Mouse (Mus musculus): ENCODE measurements around the gene Map4k2. TPM values are rescaled to one million over a fixed set of nuclear protein-coding genes. Genes with fewer than 3 reads are reported as not detected.

Map4k2 gene
- total RNA-seq (2021), result 10 to 100 TPM; 72.1 to 80.9 TPM

DNA sequence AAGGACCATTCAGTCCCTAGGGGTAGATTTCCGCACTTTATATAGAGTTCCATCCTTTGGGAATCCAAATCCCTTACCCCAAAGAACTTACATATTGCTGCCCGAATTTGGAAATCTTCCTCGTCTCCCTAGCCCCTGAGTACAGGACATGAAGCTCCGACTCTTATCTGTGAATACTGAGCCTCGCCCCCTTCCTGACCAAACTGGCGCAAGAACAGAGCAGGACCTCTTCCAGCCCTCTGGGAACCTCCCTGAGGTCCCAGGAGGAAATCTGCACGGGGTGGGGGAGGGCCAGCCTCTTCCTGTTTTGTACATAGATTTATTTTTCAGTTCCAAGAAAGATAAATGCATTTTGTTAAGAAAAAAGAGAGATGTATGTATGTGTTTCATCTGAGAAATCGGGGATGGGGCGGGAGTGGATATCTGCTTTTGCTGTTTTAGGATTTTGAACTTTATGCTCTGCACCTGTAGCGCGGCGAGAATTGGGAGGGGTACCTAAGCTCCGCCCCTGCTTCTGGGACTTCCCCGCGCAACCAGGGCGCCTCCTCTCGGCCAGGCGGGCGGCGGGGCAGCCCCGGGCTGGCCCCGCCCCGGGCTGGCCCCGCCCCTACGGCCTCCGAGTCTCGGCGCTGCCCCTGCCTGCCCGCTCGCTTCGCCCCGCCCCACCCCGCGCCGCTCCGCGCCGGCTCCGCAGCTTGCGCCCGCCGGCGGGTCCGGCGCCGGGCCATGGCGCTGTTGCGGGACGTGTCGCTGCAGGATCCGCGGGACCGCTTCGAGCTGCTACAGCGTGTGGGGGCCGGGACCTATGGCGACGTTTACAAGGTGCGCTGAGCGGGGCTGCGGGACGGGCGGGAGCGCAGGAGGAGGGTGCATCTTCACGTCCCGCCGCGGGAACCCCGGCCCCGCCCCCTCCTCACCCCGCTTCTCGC, at the start of gene Map4k2:
Map4k2 (plus strand) TSS at position 612 of the 929 bp plus-strand sequence.
- peak in 1 of 2 experiments; percentile 92 for DNase-seq (ENCODE audit: extremely low spot score in 1 of 2, low spot score in 2 of 2)
- intact Hi-C loops (cut with DNase I), result no loop called here

DNA sequence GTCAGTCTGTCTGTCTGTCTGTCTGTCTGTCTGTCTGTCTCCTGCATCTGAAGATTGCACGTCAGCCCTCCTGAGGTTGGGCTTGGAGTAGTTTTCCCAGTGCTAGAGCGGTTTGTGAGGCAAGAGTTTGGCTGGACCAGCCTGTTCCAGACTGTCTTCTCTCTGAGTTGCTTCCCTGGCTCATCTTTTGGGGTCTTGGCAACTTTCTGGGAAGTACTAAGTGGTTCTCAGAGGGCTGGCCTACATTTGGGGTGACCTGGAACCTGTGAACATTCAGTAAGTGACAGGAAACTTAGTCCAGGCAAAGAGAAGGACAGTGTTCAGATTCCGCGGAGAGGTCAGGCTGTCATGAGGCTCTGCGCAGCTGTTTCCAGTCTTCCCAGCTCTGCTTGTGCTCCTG, 48.7 kb upstream of the Map4k2 start:
- intact Hi-C loops (cut with DNase I), result no loop called here
- DNase-seq (ENCODE audit: extremely low spot score in 1 of 2, low spot score in 2 of 2), result no peak

DNA sequence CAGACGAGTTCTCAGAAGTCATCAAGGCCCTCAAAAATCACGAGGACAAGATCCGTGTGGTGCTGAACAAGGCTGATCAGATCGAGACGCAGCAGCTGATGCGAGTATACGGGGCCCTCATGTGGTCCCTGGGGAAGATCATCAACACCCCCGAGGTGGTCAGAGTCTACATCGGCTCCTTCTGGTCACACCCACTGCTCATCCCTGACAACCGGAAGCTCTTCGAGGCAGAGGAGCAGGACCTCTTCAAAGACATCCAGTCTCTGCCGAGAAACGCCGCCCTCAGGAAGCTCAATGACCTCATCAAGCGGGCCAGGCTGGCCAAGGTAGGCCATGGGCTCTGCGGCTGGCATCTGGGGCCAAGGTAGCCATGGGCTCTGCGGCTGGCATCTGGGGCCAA, 46.6 kb upstream of the Map4k2 start:
- DNase-seq (ENCODE audit: extremely low spot score in 1 of 2, low spot score in 2 of 2), result no peak
- intact Hi-C loops (cut with DNase I), result no loop called here

DNA sequence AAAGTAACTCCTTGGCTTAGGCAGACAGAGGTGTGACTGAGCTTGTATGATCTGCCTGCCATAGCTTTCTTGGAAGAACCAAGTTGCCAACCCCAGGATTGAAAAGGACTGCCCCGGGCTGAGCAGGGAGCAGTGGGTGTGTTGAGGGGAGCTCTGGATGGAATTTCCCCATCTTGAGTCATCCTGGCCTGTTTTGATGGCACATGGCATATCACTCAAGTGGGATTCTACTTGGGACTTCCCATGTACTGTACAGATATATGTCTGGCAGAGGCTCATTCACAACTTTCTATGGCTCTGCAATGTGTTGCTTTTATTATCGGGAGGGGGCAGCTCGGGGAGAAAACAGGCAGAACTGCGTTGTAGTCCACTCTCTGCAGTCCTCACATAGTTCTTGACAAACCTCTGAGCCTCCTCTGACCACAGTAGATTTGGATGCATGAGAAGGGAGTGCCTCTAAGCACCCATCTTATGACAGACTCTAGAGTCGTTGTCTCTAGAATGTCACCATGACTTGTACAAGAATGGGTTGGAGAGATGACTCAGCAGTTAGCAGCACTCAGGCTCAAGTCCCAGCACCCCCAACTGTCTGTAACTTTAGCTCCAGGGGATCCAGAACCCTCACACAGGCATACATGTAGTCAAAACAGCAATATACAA, 44.3 kb upstream of the Map4k2 start:
- intact Hi-C loops (cut with DNase I), result no loop called here
- DNase-seq (ENCODE audit: extremely low spot score in 1 of 2, low spot score in 2 of 2), result no peak

DNA sequence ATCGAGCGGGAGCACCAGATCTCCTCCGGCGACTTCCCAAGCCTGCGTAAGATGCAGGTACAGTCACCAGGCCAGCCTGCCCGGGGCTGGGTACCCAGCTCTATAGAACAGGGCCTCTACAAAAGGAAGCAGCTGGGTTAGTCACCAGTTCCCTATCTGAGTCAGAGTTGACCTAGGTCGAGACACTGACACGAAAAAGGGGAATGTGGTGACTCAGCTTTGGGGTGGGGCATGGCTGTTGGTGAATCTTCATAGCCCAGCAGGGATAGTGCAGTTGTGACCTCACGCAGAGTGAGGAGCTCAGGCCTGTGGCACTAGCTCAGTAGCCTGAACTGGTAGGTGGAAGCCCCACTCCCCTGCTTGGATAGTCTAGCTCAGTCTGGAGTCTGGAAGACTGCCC, 43.3 kb upstream of the Map4k2 start:
- DNase-seq (ENCODE audit: extremely low spot score in 1 of 2, low spot score in 2 of 2), result no peak
- intact Hi-C loops (cut with DNase I), result no loop called here

DNA sequence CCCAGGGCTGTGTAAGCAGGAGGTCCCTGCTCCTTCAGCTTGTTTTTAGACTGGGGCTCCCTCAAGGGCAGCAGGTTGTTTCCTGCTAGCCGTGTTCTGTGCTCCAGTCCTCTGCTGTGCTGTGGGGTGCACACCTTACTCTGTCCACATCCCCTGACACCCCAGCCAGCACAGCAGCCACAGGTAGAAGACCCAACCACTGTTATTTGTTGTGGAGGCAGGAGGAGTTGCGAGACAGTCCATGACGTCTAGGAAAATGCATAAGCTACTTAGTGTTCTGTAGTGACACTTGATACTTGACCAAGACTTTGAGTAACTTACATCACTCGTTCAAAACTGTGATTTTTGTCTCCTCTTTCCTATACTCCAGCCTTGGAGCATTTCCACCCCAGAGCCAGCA, 41.9 kb upstream of the Map4k2 start:
- DNase-seq (ENCODE audit: extremely low spot score in 1 of 2, low spot score in 2 of 2), result no peak
- intact Hi-C loops (cut with DNase I), result no loop called here

DNA sequence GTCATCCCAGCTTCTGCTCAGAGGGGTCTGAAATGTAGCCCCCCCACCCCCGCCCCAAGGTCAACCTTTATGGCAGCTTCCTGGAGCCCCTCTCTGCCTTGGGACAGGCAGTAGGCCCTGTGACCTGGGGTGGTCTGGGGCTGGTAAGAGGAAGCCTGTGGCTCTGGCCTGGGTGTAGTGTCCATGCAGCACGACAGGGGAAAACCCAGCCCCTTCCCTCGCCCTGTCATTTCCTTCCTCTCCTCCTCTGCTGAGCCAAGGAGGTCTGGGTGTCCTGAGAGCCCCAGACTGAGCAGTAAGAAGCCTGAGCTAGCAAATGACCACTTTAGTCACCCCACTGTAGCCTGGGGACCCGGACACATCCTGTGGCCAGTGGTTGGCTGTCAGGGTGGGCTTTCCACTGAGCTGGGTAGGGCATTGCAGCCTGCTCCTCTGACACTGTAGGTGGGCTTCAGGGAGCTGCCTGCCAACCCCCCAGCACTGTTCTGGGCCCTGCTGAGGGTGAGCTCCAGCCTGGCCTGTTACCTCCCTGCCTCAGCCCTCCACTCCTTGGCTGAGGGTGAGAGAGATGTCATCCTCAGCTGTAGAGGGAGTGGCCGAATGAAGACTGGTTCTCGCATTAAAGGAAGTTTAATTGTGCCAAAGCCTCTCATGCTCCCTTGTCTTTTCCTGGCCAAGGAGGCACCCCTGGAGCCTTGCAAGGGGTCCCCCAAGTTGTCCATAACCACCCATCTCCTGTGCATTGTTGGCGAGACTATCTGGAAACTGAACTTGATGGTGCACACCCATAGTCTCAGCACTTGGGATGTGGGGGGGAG, 41.3 kb upstream of the Map4k2 start:
- no peak for DNase-seq (ENCODE audit: extremely low spot score in 1 of 2, low spot score in 2 of 2)
- intact Hi-C loops (cut with DNase I), result no loop called here

DNA sequence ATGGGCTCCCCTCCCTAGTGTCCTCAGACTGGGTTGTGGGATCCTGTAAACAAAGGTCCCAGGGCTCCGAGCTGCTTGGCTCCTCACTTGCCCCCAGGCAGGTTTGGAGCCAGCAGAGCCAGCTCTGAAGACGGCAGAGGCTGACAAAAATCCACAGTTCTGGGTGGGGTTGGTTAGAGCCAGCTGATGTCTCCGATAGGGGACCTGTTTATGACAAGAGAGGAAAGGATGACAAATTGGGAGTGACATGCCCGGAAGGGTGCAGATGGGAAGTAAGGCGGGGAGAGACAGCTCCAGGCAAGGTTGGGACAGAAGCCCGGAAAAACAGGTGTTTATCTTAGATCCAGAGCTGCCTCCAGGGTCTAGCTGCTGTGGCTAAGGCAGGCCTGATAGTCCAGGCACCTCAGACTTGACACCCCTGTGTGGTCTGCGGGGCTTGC, 40.5 kb upstream of the Map4k2 start:
- DNase-seq (ENCODE audit: extremely low spot score in 1 of 2, low spot score in 2 of 2), result no peak
- intact Hi-C loops (cut with DNase I), result no loop called here

DNA sequence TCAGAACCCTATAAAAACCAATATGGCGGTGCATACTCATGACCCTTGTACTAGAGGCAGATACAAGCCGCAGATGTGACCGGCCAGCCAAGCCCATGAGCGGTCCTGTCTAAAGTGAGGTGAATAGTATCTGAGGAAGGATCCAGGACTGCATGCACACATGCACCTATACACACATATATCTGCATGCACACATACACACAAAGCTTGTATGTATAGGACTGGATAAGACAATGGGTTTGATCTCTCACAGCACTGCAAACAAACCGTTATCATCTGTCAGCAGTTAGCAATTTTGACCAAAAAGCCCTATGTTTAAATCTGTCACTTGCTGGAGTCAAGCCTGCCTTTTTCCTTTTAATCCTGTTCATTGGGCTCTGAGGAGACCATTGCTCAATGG, 38.8 kb upstream of the Map4k2 start:
- intact Hi-C loops (cut with DNase I), result no loop called here

DNA sequence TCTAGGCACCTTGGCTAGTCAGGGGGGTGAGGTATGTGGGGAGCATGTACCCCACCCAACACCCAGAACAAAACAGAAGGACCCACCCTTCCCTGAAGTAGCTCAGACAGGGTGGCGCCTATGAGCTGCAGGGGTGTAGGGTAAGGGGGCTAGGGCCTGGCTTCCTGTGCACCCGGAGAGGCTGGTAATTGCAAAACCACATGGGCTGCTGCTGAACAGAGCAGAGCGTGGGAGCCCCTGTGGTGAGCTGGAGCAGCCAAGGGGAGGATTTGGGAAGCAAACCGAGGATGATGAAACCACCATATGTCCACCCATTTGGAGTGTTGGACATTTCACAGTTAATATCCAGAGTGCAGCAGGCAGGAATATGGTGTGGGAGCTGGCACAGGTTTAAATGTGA, 38.4 kb upstream of the Map4k2 start:
- DNase-seq (ENCODE audit: extremely low spot score in 1 of 2, low spot score in 2 of 2), result no peak
- intact Hi-C loops (cut with DNase I), result no loop called here

More for the DNA sequence above, 38.8 kb upstream of the Map4k2 start:
- no peak for DNase-seq (ENCODE audit: extremely low spot score in 1 of 2, low spot score in 2 of 2)

DNA sequence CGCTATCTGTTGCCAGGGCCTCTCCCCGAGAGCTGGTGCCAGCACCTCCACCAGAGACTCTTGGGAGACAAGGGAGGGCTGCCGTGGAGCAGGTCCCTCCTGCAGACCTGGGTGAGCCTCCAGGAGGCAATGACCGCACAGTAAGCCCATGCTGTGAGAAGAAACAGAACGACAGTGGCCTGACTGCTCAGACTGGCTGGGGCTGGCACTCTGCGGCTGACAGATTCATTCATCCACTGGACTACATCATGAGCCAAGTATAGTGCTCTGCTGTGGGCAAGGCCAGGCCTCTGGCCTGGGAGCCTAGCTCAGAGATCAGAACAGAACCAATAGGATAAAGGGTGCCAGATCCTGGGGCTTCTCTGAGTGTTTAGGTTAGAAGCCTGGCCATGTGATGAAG, 37.1 kb upstream of the Map4k2 start:
- no peak for DNase-seq (ENCODE audit: extremely low spot score in 1 of 2, low spot score in 2 of 2)
- intact Hi-C loops (cut with DNase I), result loop anchor here (2.0 kb wide), 1 partner anchor 35 kb away; no protein-coding TSS in a partner anchor

DNA sequence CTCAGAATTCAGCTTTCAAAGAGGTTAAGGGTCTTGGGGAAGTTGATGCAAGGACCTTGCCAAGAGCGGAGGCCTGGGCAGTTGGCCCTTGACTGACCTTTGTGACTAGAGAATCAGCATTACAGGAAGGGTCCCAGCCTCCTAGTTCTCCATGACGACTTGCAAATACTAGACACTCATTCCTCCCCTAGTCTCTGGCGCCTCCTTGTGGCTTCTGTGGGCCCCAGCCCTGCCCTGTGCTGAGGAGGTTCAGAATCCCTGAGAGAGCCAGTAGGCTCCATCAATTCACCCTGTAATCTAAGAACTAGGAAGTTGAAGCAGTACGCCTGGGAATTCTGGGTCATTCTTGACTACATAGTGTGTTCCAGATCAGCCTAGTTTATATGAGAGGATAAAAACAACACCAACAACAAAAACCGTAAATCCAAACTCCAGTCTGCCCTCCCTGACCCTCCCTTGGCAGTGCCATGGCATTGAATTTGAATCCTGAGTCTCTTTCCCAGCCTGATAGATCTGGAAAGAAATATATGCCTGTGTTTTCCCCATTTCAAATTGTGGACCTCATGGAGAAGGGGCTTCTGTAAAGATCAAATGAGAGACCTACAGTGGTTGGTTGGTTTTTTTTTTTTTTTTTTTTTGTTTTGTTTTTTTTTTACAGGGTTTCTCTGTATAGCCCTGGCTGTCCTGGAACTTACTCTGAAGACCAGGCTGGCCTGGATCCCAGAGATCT, 36.0 kb upstream of the Map4k2 start:
- intact Hi-C loops (cut with DNase I), result loop anchor here (2.0 kb wide), 1 partner anchor 36 kb away; no protein-coding TSS in a partner anchor
- peak; percentile 70 to 91 for DNase-seq (ENCODE audit: extremely low spot score in 1 of 2, low spot score in 2 of 2)

DNA sequence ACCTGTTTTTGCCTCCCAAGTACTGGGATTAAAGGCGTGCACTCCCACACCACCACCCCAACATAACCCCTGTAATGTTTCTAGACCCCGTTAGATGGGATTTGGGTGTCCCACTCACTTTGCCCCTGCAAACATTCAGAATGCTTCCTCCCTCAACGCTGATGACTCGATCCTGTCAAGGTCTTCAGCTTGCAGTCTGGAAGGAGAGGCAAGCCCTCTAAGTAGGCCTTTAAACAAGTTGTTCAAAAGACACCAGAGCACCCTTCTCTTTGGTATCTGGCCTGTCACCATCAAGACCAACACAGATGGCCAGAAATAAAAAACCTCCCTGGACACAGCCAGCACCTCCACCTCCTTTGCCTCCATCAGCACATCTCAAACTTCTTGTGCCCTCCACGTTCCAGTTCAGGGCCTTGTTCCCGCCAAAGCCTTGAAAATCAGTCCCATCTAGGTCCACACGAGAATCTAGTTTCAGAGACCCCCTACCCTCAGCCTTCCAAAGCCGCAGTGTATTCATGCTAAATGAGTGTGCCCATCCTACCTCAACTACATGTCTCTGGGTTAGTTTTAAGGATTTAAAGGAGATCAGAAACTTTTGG, 35.3 kb upstream of the Map4k2 start:
- DNase-seq (ENCODE audit: extremely low spot score in 1 of 2, low spot score in 2 of 2), result no peak
- intact Hi-C loops (cut with DNase I), result loop anchor here (2.0 kb wide), 1 partner anchor 37 kb away; no protein-coding TSS in a partner anchor

DNA sequence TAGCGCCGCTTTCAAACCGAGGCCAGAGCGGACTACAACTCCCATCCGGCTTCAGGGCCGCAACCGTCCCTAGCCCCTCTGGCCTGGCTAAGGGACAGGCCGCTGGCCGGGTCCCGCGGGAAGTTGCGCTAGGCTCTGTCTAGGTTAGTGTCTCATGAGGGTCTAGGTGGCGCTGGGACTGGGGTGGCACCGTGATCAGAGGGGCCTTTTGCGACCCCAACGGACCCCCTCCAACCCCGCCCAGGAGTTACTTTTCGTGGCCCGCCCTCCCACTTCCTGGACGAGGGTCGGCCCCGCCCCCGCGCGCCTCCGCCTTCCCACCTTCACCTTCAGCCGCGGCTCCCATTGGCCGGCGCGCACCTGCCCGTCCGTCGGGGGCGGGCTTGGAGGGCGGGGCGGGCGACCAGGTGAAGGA, 34.8 kb upstream of the Map4k2 start, which contains the start of gene Cdc42bpg:
Cdc42bpg (plus strand) TSS at position 320 of the 415 bp plus-strand sequence.
- peak in 1 of 2 experiments; percentile 87 for DNase-seq (ENCODE audit: extremely low spot score in 1 of 2, low spot score in 2 of 2)
- intact Hi-C loops (cut with DNase I), result no loop called here

DNA sequence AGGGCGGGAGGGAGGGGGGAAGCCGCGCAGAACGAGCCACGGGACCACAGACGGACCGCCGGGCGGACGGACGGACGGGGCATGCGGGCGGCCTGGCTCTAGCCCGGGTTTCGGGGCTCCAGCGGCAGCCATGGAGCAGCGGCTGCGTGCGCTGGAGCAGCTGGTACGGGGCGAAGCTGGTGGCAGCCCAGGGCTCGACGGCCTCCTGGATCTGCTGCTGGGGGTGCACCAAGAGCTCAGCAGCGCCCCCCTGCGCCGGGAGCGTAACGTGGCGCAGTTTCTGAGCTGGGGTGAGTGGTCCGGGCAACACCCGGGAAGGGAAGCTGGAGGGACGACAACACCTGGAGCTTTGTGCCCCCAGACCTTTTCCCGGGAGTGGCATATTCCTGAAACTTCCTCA, 34.3 kb upstream of the Map4k2 start:
- peak in 1 of 2 experiments; percentile 89 for DNase-seq (ENCODE audit: extremely low spot score in 1 of 2, low spot score in 2 of 2)
- intact Hi-C loops (cut with DNase I), result no loop called here

DNA sequence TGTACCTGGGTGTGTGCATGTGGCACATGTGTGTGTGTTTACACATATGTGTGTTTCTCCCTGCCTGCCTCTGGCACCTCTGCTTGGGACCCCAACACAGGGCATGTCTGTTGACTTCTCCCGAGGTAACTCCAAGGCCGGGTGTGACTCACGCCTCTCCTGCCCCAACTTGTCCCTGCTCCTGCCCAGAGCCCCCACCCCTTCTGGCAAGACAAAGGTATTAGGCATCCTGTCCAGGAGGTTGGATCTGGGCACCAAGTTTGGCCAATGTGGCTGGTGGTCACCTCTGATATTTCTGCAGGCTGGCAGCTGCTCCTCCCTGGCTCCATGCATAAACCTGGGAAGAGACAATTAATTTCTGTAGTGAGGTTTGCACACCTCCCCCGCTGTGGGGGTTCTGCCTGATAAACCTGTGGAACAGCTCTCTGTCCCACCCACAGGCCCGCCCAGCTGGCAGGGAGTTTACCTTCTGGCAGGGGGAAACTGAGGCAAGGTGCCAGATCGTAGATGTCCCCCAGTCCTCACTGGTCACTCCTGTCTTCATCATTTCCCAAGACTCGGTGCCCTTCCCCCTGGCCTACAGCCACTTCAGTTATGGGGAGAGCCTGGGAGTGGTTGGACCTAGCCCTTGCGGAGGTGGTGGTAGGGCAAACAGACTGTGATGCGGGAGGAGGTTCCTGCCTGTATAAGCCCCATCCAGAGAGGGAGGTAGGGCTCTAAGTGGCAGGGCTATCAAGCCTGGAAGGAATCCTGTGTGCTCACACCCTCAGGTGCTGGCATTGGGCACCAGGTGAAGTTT, 33.0 kb upstream of the Map4k2 start:
- intact Hi-C loops (cut with DNase I), result no loop called here

DNA sequence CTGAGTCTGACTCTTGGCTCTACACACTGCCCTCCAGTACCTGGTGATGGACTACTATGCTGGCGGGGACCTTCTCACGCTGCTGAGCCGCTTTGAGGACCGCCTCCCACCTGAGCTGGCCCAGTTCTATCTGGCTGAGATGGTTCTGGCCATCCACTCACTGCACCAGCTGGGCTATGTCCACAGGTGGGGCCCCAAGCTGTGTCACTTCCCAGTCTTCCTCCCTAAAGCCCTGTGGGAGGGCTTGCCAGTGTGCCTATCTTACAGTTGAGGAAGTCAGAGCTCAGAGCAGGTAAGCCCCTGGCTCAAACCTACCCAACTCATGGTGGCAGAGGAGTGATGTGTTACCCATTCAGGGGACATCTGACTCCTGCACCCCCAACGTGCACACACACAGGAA, 30.8 kb upstream of the Map4k2 start:
- intact Hi-C loops (cut with DNase I), result no loop called here
- no peak for DNase-seq (ENCODE audit: extremely low spot score in 1 of 2, low spot score in 2 of 2)

More for the DNA sequence above, 33.0 kb upstream of the Map4k2 start:
- no peak for DNase-seq (ENCODE audit: extremely low spot score in 1 of 2, low spot score in 2 of 2)
